Mouse (Mus musculus) liver, embryonic 14.5 days (tissue): ENCODE measurements around the gene Bod1l.

Experiments used
- CTCF ChIP-seq: IDR thresholded peaks from 2 replicates; pipeline ENCODE4 v1.5.1; 2016; ENCODE audit warnings: antibody characterized with exemption, low read depth, control low read depth
- EP300 ChIP-seq: IDR thresholded peaks from 2 replicates; pipeline ENCODE4 v1.6.1; 2016; ENCODE audit warnings: antibody characterized with exemption, low read depth

- no peak for TF ChIP-seq CTCF
- TF ChIP-seq EP300 = no peak
These were observed 84.0 kb downstream of the Bod1l start for GRCm38 (mm10) chr5:41760071-41760470.
